Mouse (Mus musculus): ENCODE results near the gene Epha2. TPM values are rescaled to one million over a fixed set of nuclear protein-coding genes. Genes with fewer than 3 reads are reported as not detected.

The Epha2 gene
- polyA plus RNA-seq, 1 experiment from 2014 or later, result 2.3 TPM

GRCm38 (mm10) chr4:141267250-141267649, 33.8 kb upstream of the Epha2 start:
- no peak overlapping the region for H3K27ac ChIP-seq (ENCODE audit: low read depth, low read length)
- H3K4me3 ChIP-seq (ENCODE audit: low read depth, low read length), result no peak overlapping the region
- H3K4me2 ChIP-seq (ENCODE audit: low read depth, low read length, severe bottlenecking), result no peak overlapping the region
- WGBS, result 88% methylated on average over 3 of the region's 3 CpGs
- no peak overlapping the region for H3K9ac ChIP-seq (ENCODE audit: low read length)
- no peak for ATAC-seq (replicated peaks; ENCODE audit: low FRiP score)
- no peak for DNase-seq (ENCODE audit: low spot score)
- H3K4me1 ChIP-seq (replicated peaks; ENCODE audit: control insufficient read depth, insufficient read depth, low read length), result no peaks in the 10 kb centered on the region
- no peaks in the 10 kb centered on the region for H3K9me3 ChIP-seq (ENCODE audit: control insufficient read depth, low read length)
- no peaks in the 10 kb centered on the region for H3K36me3 ChIP-seq (ENCODE audit: control insufficient read depth, insufficient read depth, low read length)
- no peaks in the 10 kb centered on the region for H3K27me3 ChIP-seq (ENCODE audit: control insufficient read depth, insufficient read depth, low read length)

- WGBS, result 50% methylated on average over 9 of the region's 9 CpGs
- Histone ChIP-seq H3K9me3 (ENCODE audit: control insufficient read depth, low read length) (no peaks in the 10 kb centered on the region), H3K27me3 (ENCODE audit: control insufficient read depth, insufficient read depth, low read length) (no peaks in the 10 kb centered on the region), H3K9ac (ENCODE audit: low read length) (no peak overlapping the region), H3K36me3 (ENCODE audit: control insufficient read depth, insufficient read depth, low read length) (no peaks in the 10 kb centered on the region), H3K4me1 (replicated peaks; ENCODE audit: control insufficient read depth, insufficient read depth, low read length) (no peaks in the 10 kb centered on the region), H3K4me3 (ENCODE audit: low read depth, low read length) (no peak overlapping the region), H3K27ac (ENCODE audit: low read depth, low read length) (no peak overlapping the region), H3K4me2 (ENCODE audit: low read depth, low read length, severe bottlenecking) (no peak overlapping the region)
- DNase-seq (ENCODE audit: low spot score) (peak; percentile 77), ATAC-seq (replicated peaks; ENCODE audit: low FRiP score) (no peak)
Measured at GRCm38 (mm10) chr4:141267837-141268236, 33.2 kb upstream of the Epha2 start.

GRCm38 (mm10) chr4:141268350-141268749, 32.7 kb upstream of the Epha2 start:
- Histone ChIP-seq H3K27ac (ENCODE audit: low read depth, low read length) (no peak overlapping the region), H3K4me1 (replicated peaks; ENCODE audit: control insufficient read depth, insufficient read depth, low read length) (0 out of 2 replicates have a peak, but pooled peaks cover 2% of the 10 kb centered on the region), H3K36me3 (ENCODE audit: control insufficient read depth, insufficient read depth, low read length) (no peaks in the 10 kb centered on the region), H3K9me3 (ENCODE audit: control insufficient read depth, low read length) (no peaks in the 10 kb centered on the region), H3K4me3 (ENCODE audit: low read depth, low read length) (no peak overlapping the region), H3K9ac (ENCODE audit: low read length) (no peak overlapping the region), H3K4me2 (ENCODE audit: low read depth, low read length, severe bottlenecking) (no peak overlapping the region), H3K27me3 (ENCODE audit: control insufficient read depth, insufficient read depth, low read length) (no peaks in the 10 kb centered on the region)
- ATAC-seq (replicated peaks; ENCODE audit: low FRiP score) (no peak), DNase-seq (ENCODE audit: low spot score) (no peak)
- WGBS, result 84% methylated on average over 4 of the region's 4 CpGs

GRCm38 (mm10) chr4:141269080-141269479, 32.0 kb upstream of the Epha2 start:
- Histone ChIP-seq H3K27ac (ENCODE audit: low read depth, low read length) (no peak overlapping the region), H3K36me3 (ENCODE audit: control insufficient read depth, insufficient read depth, low read length) (no peaks in the 10 kb centered on the region), H3K4me3 (ENCODE audit: low read depth, low read length) (no peak overlapping the region), H3K4me2 (ENCODE audit: low read depth, low read length, severe bottlenecking) (no peak overlapping the region), H3K4me1 (replicated peaks; ENCODE audit: control insufficient read depth, insufficient read depth, low read length) (0 out of 2 replicates have a peak, but pooled peaks cover 2% of the 10 kb centered on the region), H3K9me3 (ENCODE audit: control insufficient read depth, low read length) (no peaks in the 10 kb centered on the region), H3K9ac (ENCODE audit: low read length) (no peak overlapping the region), H3K27me3 (ENCODE audit: control insufficient read depth, insufficient read depth, low read length) (no peaks in the 10 kb centered on the region)
- ATAC-seq (replicated peaks; ENCODE audit: low FRiP score), result no peak
- no peak for DNase-seq (ENCODE audit: low spot score)
- 85% methylated on average over 6 of the region's 6 CpGs for WGBS

GRCm38 (mm10) chr4:141270201-141270940, 30.7 kb upstream of the Epha2 start:
- WGBS, result 56% methylated on average over 15 of the region's 15 CpGs
- Histone ChIP-seq H3K9ac (ENCODE audit: low read length) (no peak overlapping the region), H3K4me3 (ENCODE audit: low read depth, low read length) (no peak overlapping the region), H3K36me3 (ENCODE audit: control insufficient read depth, insufficient read depth, low read length) (no peaks in the 10 kb centered on the region), H3K27ac (ENCODE audit: low read depth, low read length) (no peak overlapping the region), H3K27me3 (ENCODE audit: control insufficient read depth, insufficient read depth, low read length) (no peaks in the 10 kb centered on the region), H3K9me3 (ENCODE audit: control insufficient read depth, low read length) (no peaks in the 10 kb centered on the region), H3K4me2 (ENCODE audit: low read depth, low read length, severe bottlenecking) (no peak overlapping the region), H3K4me1 (replicated peaks; ENCODE audit: control insufficient read depth, insufficient read depth, low read length) (0 out of 2 replicates have a peak, but pooled peaks cover 2% of the 10 kb centered on the region)
- DNase-seq (ENCODE audit: low spot score) (no peak), ATAC-seq (replicated peaks; ENCODE audit: low FRiP score) (no peak)

GRCm38 (mm10) chr4:141271228-141271627, 29.8 kb upstream of the Epha2 start:
- H3K4me2 ChIP-seq (ENCODE audit: low read depth, low read length, severe bottlenecking), result no peak overlapping the region
- no peak overlapping the region for H3K4me3 ChIP-seq (ENCODE audit: low read depth, low read length)
- 88% methylated on average over 7 of the region's 7 CpGs for WGBS
- H3K36me3 ChIP-seq (ENCODE audit: control insufficient read depth, insufficient read depth, low read length), result no peaks in the 10 kb centered on the region
- DNase-seq (ENCODE audit: low spot score) (no peak), ATAC-seq (replicated peaks; ENCODE audit: low FRiP score) (no peak)
- H3K4me1 ChIP-seq (replicated peaks; ENCODE audit: control insufficient read depth, insufficient read depth, low read length), result 0 out of 2 replicates have a peak, but pooled peaks cover 2% of the 10 kb centered on the region
- no peak overlapping the region for H3K9ac ChIP-seq (ENCODE audit: low read length)
- H3K27me3 ChIP-seq (ENCODE audit: control insufficient read depth, insufficient read depth, low read length), result no peaks in the 10 kb centered on the region
- no peaks in the 10 kb centered on the region for H3K9me3 ChIP-seq (ENCODE audit: control insufficient read depth, low read length)
- no peak overlapping the region for H3K27ac ChIP-seq (ENCODE audit: low read depth, low read length)

GRCm38 (mm10) chr4:141271721-141272120, 29.3 kb upstream of the Epha2 start:
- H3K4me1 ChIP-seq (replicated peaks; ENCODE audit: control insufficient read depth, insufficient read depth, low read length), result 0 out of 2 replicates have a peak, but pooled peaks cover 2% of the 10 kb centered on the region
- H3K9me3 ChIP-seq (ENCODE audit: control insufficient read depth, low read length), result no peaks in the 10 kb centered on the region
- no peak overlapping the region for H3K9ac ChIP-seq (ENCODE audit: low read length)
- 90% methylated on average over 6 of the region's 6 CpGs for WGBS
- ATAC-seq (replicated peaks; ENCODE audit: low FRiP score) (no peak), DNase-seq (ENCODE audit: low spot score) (no peak)
- no peak overlapping the region for H3K27ac ChIP-seq (ENCODE audit: low read depth, low read length)
- no peak overlapping the region for H3K4me3 ChIP-seq (ENCODE audit: low read depth, low read length)
- H3K4me2 ChIP-seq (ENCODE audit: low read depth, low read length, severe bottlenecking), result no peak overlapping the region
- no peaks in the 10 kb centered on the region for H3K36me3 ChIP-seq (ENCODE audit: control insufficient read depth, insufficient read depth, low read length)
- no peaks in the 10 kb centered on the region for H3K27me3 ChIP-seq (ENCODE audit: control insufficient read depth, insufficient read depth, low read length)

GRCm38 (mm10) chr4:141272878-141273277, 28.2 kb upstream of the Epha2 start:
- no peak overlapping the region for H3K4me3 ChIP-seq (ENCODE audit: low read depth, low read length)
- H3K27ac ChIP-seq (ENCODE audit: low read depth, low read length), result no peak overlapping the region
- DNase-seq (ENCODE audit: low spot score) (no peak), ATAC-seq (replicated peaks; ENCODE audit: low FRiP score) (0 out of 2 replicates have a peak, but pooled peaks have one; percentile 4)
- no peaks in the 10 kb centered on the region for H3K27me3 ChIP-seq (ENCODE audit: control insufficient read depth, insufficient read depth, low read length)
- peak overlapping the region; percentile 24; the same call in 1 of the 2 replicates for H3K4me2 ChIP-seq (ENCODE audit: low read depth, low read length, severe bottlenecking)
- 0 out of 2 replicates have a peak, but pooled peaks cover 2% of the 10 kb centered on the region for H3K4me1 ChIP-seq (replicated peaks; ENCODE audit: control insufficient read depth, insufficient read depth, low read length)
- WGBS, result 16% methylated on average over 14 of the region's 14 CpGs
- no peaks in the 10 kb centered on the region for H3K36me3 ChIP-seq (ENCODE audit: control insufficient read depth, insufficient read depth, low read length)
- peak overlapping the region; percentile 28; the same call in 1 of the 2 replicates for H3K9ac ChIP-seq (ENCODE audit: low read length)
- no peaks in the 10 kb centered on the region for H3K9me3 ChIP-seq (ENCODE audit: control insufficient read depth, low read length)

- no peak overlapping the region for H3K27ac ChIP-seq (ENCODE audit: low read depth, low read length)
- peak; percentile 84 for ATAC-seq (replicated peaks; ENCODE audit: low FRiP score)
Measured at GRCm38 (mm10) chr4:141273296-141273695, 27.7 kb upstream of the Epha2 start.

More at GRCm38 (mm10) chr4:141273296-141273695, 27.7 kb upstream of the Epha2 start:
- H3K27me3 ChIP-seq (ENCODE audit: control insufficient read depth, insufficient read depth, low read length), result no peaks in the 10 kb centered on the region
- H3K36me3 ChIP-seq (ENCODE audit: control insufficient read depth, insufficient read depth, low read length), result no peaks in the 10 kb centered on the region
- DNase-seq (ENCODE audit: low spot score), result peak; percentile 95
- H3K4me1 ChIP-seq (replicated peaks; ENCODE audit: control insufficient read depth, insufficient read depth, low read length), result 0 out of 2 replicates have a peak, but pooled peaks cover 2% of the 10 kb centered on the region
- H3K9me3 ChIP-seq (ENCODE audit: control insufficient read depth, low read length), result no peaks in the 10 kb centered on the region
- peak overlapping the region; percentile 28; the same call in 1 of the 2 replicates for H3K9ac ChIP-seq (ENCODE audit: low read length)
- H3K4me2 ChIP-seq (ENCODE audit: low read depth, low read length, severe bottlenecking), result peak overlapping the region; percentile 24; the same call in 1 of the 2 replicates
- WGBS, result 18% methylated on average over 12 of the region's 12 CpGs
- H3K4me3 ChIP-seq (ENCODE audit: low read depth, low read length), result no peak overlapping the region
